Mouse (Mus musculus) embryonic facial prominence, embryonic 14.5 days (tissue): Measurements from ENCODE around the gene Mvp. TPM values are rescaled to one million over a fixed set of nuclear protein-coding genes. Genes with fewer than 3 reads are reported as not detected.

ENCODE experiments used
- ATAC-seq: fragments of 200-750 bp; cut with Nextera tagmentation; 2 replicates; pipeline ENCODE4 v1.8.0; 2017; ENCODE audit warnings: low read depth, moderate number of reproducible peaks, moderate TSS enrichment
- DNase-seq: peaks from one replicate; pipeline ENCODE4 v3.0.0-alpha.2; 2015; ENCODE audit warnings: low spot score
- H3K27ac ChIP-seq: fragments of 300-500 bp; sonication (generic); replicated peaks from 2 replicates; pipeline ENCODE4 v1.5.1; 2014; ENCODE audit warnings: low read depth, mild to moderate bottlenecking, low read length, moderate library complexity
- H3K27me3 ChIP-seq: fragments of 300-500 bp; sonication (generic); replicated peaks from 2 replicates; pipeline ENCODE4 v1.6.1; 2014; ENCODE audit warnings: low read length; ENCODE audit not compliant: control insufficient read depth, insufficient read depth
- H3K36me3 ChIP-seq: fragments of 300-500 bp; sonication (generic); 2 replicates; pipeline ENCODE4 v1.6.1; 2014; ENCODE audit warnings: low read length, mixed read lengths; ENCODE audit not compliant: control insufficient read depth, insufficient read depth
- H3K4me1 ChIP-seq: fragments of 300-500 bp; sonication (generic); 2 replicates; pipeline ENCODE4 v1.6.1; 2014; ENCODE audit warnings: antibody characterized with exemption, low read length; ENCODE audit not compliant: control insufficient read depth, insufficient read depth
- H3K4me2 ChIP-seq: fragments of 300-500 bp; sonication (generic); 2 replicates; pipeline ENCODE4 v1.6.1; 2014; ENCODE audit warnings: low read depth, mild to moderate bottlenecking, low read length, moderate library complexity, mixed read lengths
- H3K4me3 ChIP-seq: fragments of 300-500 bp; sonication (generic); 2 replicates; pipeline ENCODE4 v1.5.1; 2014; ENCODE audit warnings: low read depth, mild to moderate bottlenecking, low read length
- H3K9ac ChIP-seq: fragments of 300-500 bp; sonication (generic); 2 replicates; pipeline ENCODE4 v1.6.1; 2014; ENCODE audit warnings: low read depth, mild to moderate bottlenecking, low read length, moderate library complexity, mixed read lengths
- H3K9me3 ChIP-seq: fragments of 300-500 bp; sonication (generic); 2 replicates; pipeline ENCODE4 v1.6.1; 2016; ENCODE audit warnings: low read length; ENCODE audit not compliant: control insufficient read depth
- WGBS: fragments of 180-500 bp; shearing (Covaris S2); extraction: QIAGEN DNeasy Blood & Tissue Kit; methylation state at CpG from one replicate; pipeline ENCODE4 v1.1.7; 2014; 5-methylcytosine and 5-hydroxymethylcytosine counted together
- polyA plus RNA-seq: library from polyadenylated mRNA; unstranded; fragments of >200 nt; fragmentation: Nextera tagmentation; extraction: Ambion mirVana; gene quantifications from 2 replicates; pipeline ENCODE4 v1.2.1, GENCODE M21; 2014

The Mvp gene
- polyA plus RNA-seq, 1 experiment from 2014 or later = 9.9 TPM

DNA sequence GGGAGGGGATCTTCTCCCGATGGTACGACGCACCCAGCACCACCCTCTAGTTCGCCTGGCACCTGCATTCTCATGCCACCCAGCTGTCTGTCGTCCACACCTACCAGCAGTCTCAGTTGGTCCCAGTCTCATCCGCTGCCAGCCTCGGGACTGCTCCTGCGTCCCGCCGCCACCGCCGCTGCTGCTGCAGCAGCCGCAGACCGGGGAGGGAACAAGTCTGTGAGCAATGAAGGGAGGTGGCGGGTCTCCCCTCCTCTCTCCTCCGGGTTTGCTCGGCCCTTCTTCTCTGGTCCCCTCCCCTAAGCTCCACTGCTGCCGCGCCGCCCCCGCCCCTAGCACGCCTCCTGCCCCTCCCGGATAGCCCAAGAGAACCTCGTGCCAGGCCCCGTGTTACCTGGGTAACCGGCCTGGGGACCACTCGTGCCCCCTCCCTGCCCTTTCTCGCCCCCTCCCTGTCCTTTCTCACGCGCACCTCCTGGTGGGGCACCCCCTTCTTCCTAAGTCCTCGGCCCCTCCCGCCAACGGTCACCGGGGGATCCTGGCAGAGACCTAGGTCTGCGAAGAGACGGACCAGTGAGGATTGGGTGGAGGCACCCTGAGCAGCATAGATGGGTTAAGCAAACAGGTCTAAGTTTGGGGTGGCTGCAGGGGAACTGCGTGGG is 6.6 kb upstream of the Mvp start, which contains the start of the genes Gm42742 and Prrt2:
TSS of gene Gm42742 (minus strand) at position 197 of the 662 bp plus-strand sequence.
TSS of gene Prrt2 (minus strand) at position 311 of the 662 bp plus-strand sequence.
- Histone ChIP-seq H3K4me3 (peak within 1 kb of the TSS; percentile 59), H3K9ac (peak within 1 kb of the TSS; percentile 78), H3K36me3 (peaks cover 30% of the 10 kb centered on the region), H3K27me3 (no peaks in the 10 kb centered on the region), H3K4me2 (peak within 1 kb of the TSS; percentile 83), H3K4me1 (peaks cover 37% of the 10 kb centered on the region), H3K9me3 (no peaks in the 10 kb centered on the region), H3K27ac (peak within 1 kb of the TSS; percentile 84)
- peak; percentile 91 for DNase-seq
- ATAC-seq = peak; percentile 48
- 2% methylated on average over 32 of the region's 37 CpGs for WGBS

DNA sequence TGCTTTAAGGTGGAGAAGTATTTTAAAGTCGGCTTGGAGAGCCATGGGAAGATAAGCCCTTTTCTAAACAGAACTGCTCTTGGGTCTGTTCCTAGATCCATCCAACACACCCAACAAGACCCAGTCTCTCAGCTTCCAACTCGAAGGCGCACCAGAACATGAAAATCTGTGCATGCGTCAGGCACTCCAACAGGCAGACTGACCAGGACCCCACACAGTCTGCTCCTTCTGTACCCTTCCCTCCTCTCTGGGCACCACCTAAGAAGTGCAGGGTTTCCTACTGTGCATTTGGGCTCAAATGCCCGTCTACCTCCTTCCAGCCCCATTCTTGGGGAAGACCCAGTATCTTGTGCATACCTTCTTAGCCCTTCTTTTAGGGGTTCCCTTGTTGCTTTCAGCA is 6.1 kb upstream of the Mvp start:
- WGBS = 36% methylated on average over 5 of the region's 5 CpGs
- peak overlapping the region; percentile 59 for H3K4me3 ChIP-seq
- DNase-seq (no peak), ATAC-seq (no peak)
- H3K27ac ChIP-seq = peak overlapping the region; percentile 84
- H3K9ac ChIP-seq = peak overlapping the region; percentile 78
- peaks cover 36% of the 10 kb centered on the region for H3K36me3 ChIP-seq
- peak overlapping the region; percentile 83 for H3K4me2 ChIP-seq
- peaks cover 41% of the 10 kb centered on the region for H3K4me1 ChIP-seq
- H3K27me3 ChIP-seq = no peaks in the 10 kb centered on the region
- H3K9me3 ChIP-seq = no peaks in the 10 kb centered on the region

- Histone ChIP-seq H3K27me3 (no peaks in the 10 kb centered on the region), H3K9me3 (no peaks in the 10 kb centered on the region), H3K4me2 (peak overlapping the region; percentile 83), H3K4me1 (peaks cover 41% of the 10 kb centered on the region), H3K9ac (peak overlapping the region; percentile 78), H3K4me3 (peak overlapping the region; percentile 59), H3K36me3 (peaks cover 37% of the 10 kb centered on the region), H3K27ac (peak overlapping the region; percentile 84)
- WGBS = 40% methylated on average over 3 of the region's 3 CpGs
- ATAC-seq (no peak), DNase-seq (no peak)
Measured at GRCm38 (mm10) chr7:127020031-127020430, 5.6 kb upstream of the Mvp start.

DNA sequence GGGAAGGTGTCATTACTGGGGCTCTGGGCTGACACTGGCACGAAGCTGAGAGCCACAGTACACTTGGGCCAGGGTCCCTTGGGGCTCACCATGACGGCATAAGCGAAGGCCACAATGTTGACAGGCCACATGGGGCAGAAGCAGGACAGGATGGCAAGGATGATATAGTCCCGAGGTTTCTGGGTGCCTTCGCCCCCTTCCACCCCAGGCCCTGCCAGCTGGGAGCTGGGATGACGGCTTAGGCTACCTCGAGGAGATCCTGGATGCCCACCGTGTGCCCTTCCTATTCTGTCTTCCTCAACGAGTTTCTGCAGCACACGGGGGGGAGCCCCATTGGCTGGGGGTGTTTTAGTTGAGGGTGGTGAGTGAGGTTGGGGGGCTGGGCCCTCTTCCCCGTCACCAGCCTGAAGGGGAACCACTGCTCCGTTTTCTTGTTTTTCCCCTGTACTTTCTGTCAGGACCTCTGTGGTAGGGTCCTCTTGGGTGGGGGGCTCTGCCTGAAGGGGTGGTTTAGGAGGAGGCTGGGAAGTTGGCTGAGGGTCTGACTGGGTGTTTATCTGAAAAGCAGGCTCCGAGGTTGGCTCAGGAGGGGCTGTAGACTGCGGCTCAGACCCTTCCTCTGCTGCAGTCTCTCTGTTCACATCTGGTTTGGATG is 5.0 kb upstream of the Mvp start:
- Histone ChIP-seq H3K27ac (peak overlapping the region; percentile 84), H3K36me3 (peaks cover 40% of the 10 kb centered on the region), H3K27me3 (no peaks in the 10 kb centered on the region), H3K9ac (peak overlapping the region; percentile 78), H3K4me3 (peak overlapping the region; percentile 59), H3K4me2 (peak overlapping the region; percentile 83), H3K9me3 (no peaks in the 10 kb centered on the region), H3K4me1 (peaks cover 41% of the 10 kb centered on the region)
- ATAC-seq = no peak
- 55% methylated on average over 10 of the region's 14 CpGs for WGBS
- no peak for DNase-seq

DNA sequence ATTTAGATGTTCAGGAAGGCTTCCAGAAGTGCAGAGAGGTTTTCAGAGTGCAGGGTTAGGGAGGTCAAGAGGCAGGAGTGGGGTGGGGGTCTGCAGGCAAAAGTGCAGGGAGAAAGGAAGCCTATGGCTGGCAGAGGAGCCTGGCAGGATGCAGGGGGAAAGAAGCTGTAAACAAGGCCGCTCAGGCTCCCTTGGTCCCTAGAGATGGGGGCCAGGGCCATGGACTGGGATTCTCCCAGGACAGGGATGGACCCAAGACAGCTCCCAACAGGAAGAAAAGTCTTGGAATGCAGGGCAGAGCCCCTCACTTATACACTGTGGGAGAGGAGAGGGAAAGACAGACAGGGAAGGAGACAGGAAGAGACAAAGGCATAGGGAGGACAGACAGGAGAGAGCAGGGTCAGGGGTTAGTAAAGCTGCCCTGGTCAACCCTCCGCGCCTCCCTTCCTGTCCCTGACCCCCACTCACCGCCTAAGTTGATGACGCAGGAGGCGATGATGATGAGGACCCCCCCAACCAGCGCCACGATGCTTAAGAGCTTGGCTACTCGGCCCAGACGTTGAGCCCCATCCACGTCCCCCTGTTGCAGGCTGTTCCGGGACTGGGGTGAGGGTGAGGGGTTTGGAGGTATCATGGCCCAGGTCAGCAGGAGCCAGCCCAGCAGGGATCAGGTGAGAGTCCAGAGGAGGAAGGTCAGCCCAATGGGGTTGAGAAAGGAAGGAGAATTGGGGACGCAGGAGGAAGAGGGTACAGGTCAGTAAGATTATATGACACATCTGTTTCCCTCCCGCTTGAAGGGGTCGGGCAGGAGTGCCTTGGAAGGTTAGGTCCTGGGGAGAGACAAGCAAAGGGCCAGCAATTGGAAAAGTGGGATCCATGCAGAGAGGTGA is 4.2 kb upstream of the Mvp start:
- ATAC-seq (no peak), DNase-seq (no peak)
- Histone ChIP-seq H3K27ac (peak overlapping the region; percentile 77), H3K4me1 (peaks cover 37% of the 10 kb centered on the region), H3K36me3 (peaks cover 40% of the 10 kb centered on the region), H3K27me3 (no peaks in the 10 kb centered on the region), H3K4me2 (peak overlapping the region; percentile 83), H3K4me3 (peak overlapping the region; percentile 73), H3K9me3 (no peaks in the 10 kb centered on the region), H3K9ac (peak overlapping the region; percentile 80)
- 57% methylated on average over 14 of the region's 15 CpGs for WGBS

- Histone ChIP-seq H3K36me3 (peaks cover 40% of the 10 kb centered on the region), H3K9me3 (no peaks in the 10 kb centered on the region), H3K27me3 (no peaks in the 10 kb centered on the region), H3K4me1 (peaks cover 30% of the 10 kb centered on the region), H3K4me3 (peak overlapping the region; percentile 73), H3K27ac (peak overlapping the region; percentile 77), H3K9ac (peak overlapping the region; percentile 80), H3K4me2 (peak overlapping the region; percentile 83)
- ATAC-seq (no peak), DNase-seq (no peak)
- WGBS = 50% methylated on average over 6 of the region's 6 CpGs
Measured at GRCm38 (mm10) chr7:127017950-127018345, 3.5 kb upstream of the Mvp start.

- Histone ChIP-seq H3K4me2 (peak within 1 kb of the TSS; percentile 83), H3K36me3 (peaks cover 40% of the 10 kb centered on the region), H3K27ac (peak within 1 kb of the TSS; percentile 92), H3K27me3 (no peaks in the 10 kb centered on the region), H3K9me3 (no peaks in the 10 kb centered on the region), H3K9ac (peak within 1 kb of the TSS; percentile 80), H3K4me3 (peak within 1 kb of the TSS; percentile 73), H3K4me1 (peaks cover 29% of the 10 kb centered on the region)
- DNase-seq (peak; percentile 100), ATAC-seq (peak; percentile 89)
- whole genome bisulfite sequencing = 4% methylated on average over 36 of the region's 39 CpGs
Measured at GRCm38 (mm10) chr7:127016971-127017949, 2.8 kb upstream of the Mvp start, which contains the start of gene Pagr1a. TSS of gene Pagr1a (minus strand) at chr7:127017352.
